Mouse (Mus musculus) liver, postnatal 0 days (tissue): ENCODE measurements around the gene Dock1.

Source experiments
- CTCF ChIP-seq: sonication (generic); IDR thresholded peaks from 2 replicates; pipeline ENCODE4 v1.5.1; 2016; ENCODE audit warnings: antibody characterized with exemption, low read depth
- EP300 ChIP-seq: IDR thresholded peaks from 2 replicates; pipeline ENCODE4 v1.6.1; 2016; ENCODE audit warnings: antibody characterized with exemption, low read depth, mild to moderate bottlenecking

DNA sequence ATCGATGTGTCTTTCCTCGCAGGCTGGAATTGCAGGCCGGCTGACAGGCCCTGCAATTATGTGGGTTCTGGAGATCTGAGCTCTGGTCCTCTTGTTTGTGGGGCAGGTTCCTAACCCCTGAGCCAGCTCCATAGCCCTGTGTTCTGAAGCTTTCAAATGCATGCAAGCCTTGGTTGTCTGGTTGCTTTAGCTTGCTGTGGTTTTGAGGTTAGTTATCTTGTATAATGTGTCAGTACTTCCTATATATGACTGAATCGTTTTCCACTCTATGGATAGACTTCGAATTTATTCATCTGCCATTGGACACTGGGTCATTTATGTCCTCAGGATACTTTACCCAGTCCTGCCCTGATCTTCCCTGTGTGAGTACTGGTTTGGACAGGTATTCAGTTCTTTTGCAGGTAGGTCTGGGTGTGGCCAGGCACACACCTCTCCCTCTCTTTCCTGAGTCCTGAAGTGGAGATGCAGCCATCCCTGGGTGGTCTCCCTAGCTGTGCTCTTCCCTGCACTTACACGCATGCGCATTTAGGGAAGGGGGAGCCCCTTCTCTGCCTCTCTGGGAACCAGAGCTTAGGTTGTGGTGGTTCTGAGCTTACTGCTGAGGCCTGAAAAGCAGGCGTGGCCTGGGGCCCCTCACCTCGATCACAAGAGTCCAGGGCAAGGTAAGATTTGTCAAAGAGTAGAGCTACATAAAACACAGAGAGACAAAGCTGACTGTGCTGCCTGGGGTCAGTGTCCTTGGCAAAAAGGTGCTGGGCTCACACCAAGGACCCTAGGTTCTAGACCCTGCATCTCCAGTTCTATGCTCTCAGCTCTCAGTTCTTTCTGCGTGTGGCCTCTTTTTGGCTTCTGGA lies 25.9 kb downstream of the Dock1 start:
- TF ChIP-seq EP300 (no peak), CTCF (no peak)
